Mouse (Mus musculus) liver, postnatal 0 days (tissue): ENCODE data around the gene Meioc.

Source experiments
- CTCF ChIP-seq: sonication (generic); IDR thresholded peaks from 2 replicates; pipeline ENCODE4 v1.5.1; 2016; ENCODE audit warnings: antibody characterized with exemption, low read depth
- EP300 ChIP-seq: IDR thresholded peaks from 2 replicates; pipeline ENCODE4 v1.6.1; 2016; ENCODE audit warnings: antibody characterized with exemption, low read depth, mild to moderate bottlenecking

- TF ChIP-seq CTCF (no peak), EP300 (no peak)
Observed at GRCm38 (mm10) chr11:102646226-102646625, 17.3 kb upstream of the Meioc start.
